Mouse (Mus musculus) liver, postnatal 0 days (tissue): ENCODE results near the gene Pex26.

Experiments
- CTCF ChIP-seq: sonication (generic); IDR thresholded peaks from 2 replicates; pipeline ENCODE4 v1.5.1; 2016; ENCODE audit warnings: antibody characterized with exemption, low read depth
- EP300 ChIP-seq: IDR thresholded peaks from 2 replicates; pipeline ENCODE4 v1.6.1; 2016; ENCODE audit warnings: antibody characterized with exemption, low read depth, mild to moderate bottlenecking

GRCm38 (mm10) chr6:121171102-121171501, 12.4 kb upstream of the Pex26 start:
- no peak for TF ChIP-seq CTCF
- 0 out of 2 replicates have a peak, but pooled peaks have one; percentile 24 for TF ChIP-seq EP300
